Comparison of ENCODE assay signal across 8 mouse cellular contexts in genomic region chr6:113194841-113195595, GRCm38 (mm10). TPM values are rescaled to one million over a fixed set of nuclear protein-coding genes. Genes with fewer than 3 reads are reported as not detected.
DNase-seq lines count a peak whose midpoint lies in the region; ATAC-seq and TF ChIP-seq lines count a peak whose summit lies in the region.

Lhfpl4 (minus strand) TSS chr6:113195384.

- H3K36me3 ChIP-seq in ES-E14 (ENCODE audit: control insufficient read depth, insufficient read depth, low read length, poor library complexity, severe bottlenecking) = no peaks in the 10 kb centered on the region
- H3K36me3 ChIP-seq in hindbrain, embryonic 16.5 days (ENCODE audit: control insufficient read depth, insufficient read depth, low read length) = no peaks in the 10 kb centered on the region
- no peaks in the 10 kb centered on the region for H3K36me3 ChIP-seq in liver, embryonic 11.5 days (ENCODE audit: control insufficient read depth, insufficient read depth, low read length)

- H3K27me3 ChIP-seq in hindbrain, embryonic 16.5 days (replicated peaks; ENCODE audit: control insufficient read depth, insufficient read depth, low read length) = no peaks in the 10 kb centered on the region
- peaks cover 45% of the 10 kb centered on the region for H3K27me3 ChIP-seq in liver, embryonic 11.5 days (replicated peaks; ENCODE audit: control insufficient read depth, insufficient read depth, low read length)

- peaks cover 1 to 4% of the 10 kb centered on the region in 2 experiments; a peak in 2 of 4 replicates for H3K4me1 ChIP-seq in ES-E14 (ENCODE audit: control insufficient read depth in 2 of 2, insufficient read depth in 2 of 2, low read length in 2 of 2, poor library complexity in 1 of 2)
- peaks cover 33% of the 10 kb centered on the region for H3K4me1 ChIP-seq in hindbrain, embryonic 16.5 days (ENCODE audit: control insufficient read depth, insufficient read depth, low read depth, low read length)
- no peaks in the 10 kb centered on the region for H3K4me1 ChIP-seq in liver, embryonic 11.5 days (replicated peaks; ENCODE audit: control insufficient read depth, insufficient read depth, low read length)

- peak within 1 kb of the TSS; percentile 84 to 86 for H3K4me3 ChIP-seq in ES-E14 (ENCODE audit: insufficient read depth in 1 of 2, low read depth in 1 of 2, low read length in 2 of 2, poor library complexity in 1 of 2, severe bottlenecking in 1 of 2)
- H3K4me3 ChIP-seq in hindbrain, embryonic 16.5 days (ENCODE audit: low read length) = peak within 1 kb of the TSS; percentile 81
- H3K4me3 ChIP-seq in liver, embryonic 11.5 days (ENCODE audit: low read depth, low read length) = peak within 1 kb of the TSS; percentile 47

- peak within 1 kb of the TSS; percentile 94 for H3K4me2 ChIP-seq in hindbrain, embryonic 16.5 days (ENCODE audit: low read length)
- H3K4me2 ChIP-seq in liver, embryonic 11.5 days = peak within 1 kb of the TSS; percentile 67

- peak; percentile 86 for DNase-seq in heart, adult 11 months
- DNase-seq in heart, postnatal 14 days = no peak
- no peak for DNase-seq in ES-E14 (ENCODE audit: low read depth, low spot score)
- DNase-seq in embryo, embryonic 11 days = peak; percentile 70
- no peak for DNase-seq in liver, embryonic 11.5 days (ENCODE audit: low spot score)
- peak; percentile 67 for DNase-seq in right cerebral cortex, postnatal 14 days

- 2% methylated on average over 39 of the region's 66 CpGs for WGBS in hindbrain, embryonic 16.5 days
- WGBS in liver, embryonic 11.5 days = 4% methylated on average over 45 of the region's 66 CpGs

- in situ Hi-C loops in ES-E14 (cut with MboI; ENCODE audit: low sequenced_read_pairs in 2 of 2, unreplicated experiment in 2 of 2) = no loop called here

- no peak within 1 kb of the TSS for H3K27ac ChIP-seq in ES-E14 (ENCODE audit: insufficient read depth, low read depth, low read length, poor library complexity, severe bottlenecking)
- H3K27ac ChIP-seq in hindbrain, embryonic 16.5 days (ENCODE audit: low read depth, low read length) = peak within 1 kb of the TSS; percentile 82
- H3K27ac ChIP-seq in liver, embryonic 11.5 days (ENCODE audit: low read depth, low read length) = no peak within 1 kb of the TSS

- intact Hi-C loops in heart, postnatal 14 days (cut with DNase I) = no loop called here

- H3K9ac ChIP-seq in ES-E14 (ENCODE audit: insufficient read depth, low read depth, low read length, poor library complexity, severe bottlenecking) = peak within 1 kb of the TSS; percentile 81
- H3K9ac ChIP-seq in hindbrain, embryonic 16.5 days (ENCODE audit: low read depth, low read length) = peak within 1 kb of the TSS; percentile 96
- no peak within 1 kb of the TSS for H3K9ac ChIP-seq in liver, embryonic 11.5 days (ENCODE audit: low read depth, low read length)

- ATAC-seq in hindbrain, embryonic 16.5 days = peak; percentile 84
- ATAC-seq in liver, embryonic 11.5 days (replicated peaks; ENCODE audit: low FRiP score) = no peak; the same call in 1 of the 2 replicates
- ATAC-seq in megakaryocyte progenitor cell, adult 5-6 weeks (replicated peaks; ENCODE audit: poor library complexity) = no peak

- H3K9me3 ChIP-seq in ES-E14 (ENCODE audit: control insufficient read depth, insufficient read depth, low read depth, low read length) = no peaks in the 10 kb centered on the region
- H3K9me3 ChIP-seq in hindbrain, embryonic 16.5 days (ENCODE audit: control insufficient read depth, low read length) = no peaks in the 10 kb centered on the region
- no peaks in the 10 kb centered on the region for H3K9me3 ChIP-seq in liver, embryonic 11.5 days (ENCODE audit: control insufficient read depth, low read length)

TF ChIP-seq in ES-E14, 5 proteins besides CTCF, POLR2A, EP300 and RAD21:
- TF ChIP-seq ZC3H11A (IDR thresholded peaks at IDR 0.05; ENCODE audit: borderline replicate concordance, low read depth, low read length) (no peak), HCFC1 (IDR thresholded peaks at IDR 0.05; ENCODE audit: borderline replicate concordance, insufficient read depth, low read length) (no peak), ZNF384 (IDR thresholded peaks at IDR 0.05; ENCODE audit: low read depth, low read length) (no peak), MAFK (IDR thresholded peaks at IDR 0.05; ENCODE audit: insufficient read depth, low read depth, low read length) (no peak), CHD2 (IDR thresholded peaks at IDR 0.05; ENCODE audit: low read depth, low read length) (no peak)

RNA-seq across cellular contexts. Expression of gene Lhfpl4, which starts in this region (rescaled TPM):
- total RNA-seq in heart, postnatal 14 days (2021) = under 1 TPM; 0.31 to 0.32 TPM
- total RNA-seq in ES-E14 (2012; rRNA removed) = 5.2 and 5.9 TPM in 2 replicates
- polyA plus RNA-seq in hindbrain, embryonic 16.5 days (2015; fragmentation: Nextera tagmentation; extraction: Ambion mirVana) = 56.7 and 63.6 TPM in 2 replicates
- 0.81 and 1.0 TPM in 2 replicates for polyA plus RNA-seq in liver, embryonic 11.5 days (2014; fragmentation: Nextera tagmentation; extraction: Ambion mirVana)
- total RNA-seq in megakaryocyte progenitor cell, adult 5-6 weeks (2015) = 0.15 and 0.39 TPM in 2 replicates
- total RNA-seq in megakaryocyte progenitor cell, adult 5-6 weeks (2017) = not detected in 2 replicates

Comparison
In these comparisons a context has a peak if more than half of its experiments do, and no peak if none do; other contexts are left out.
1. RNA of gene Lhfpl4 (polyA plus RNA-seq): 56.7 to 63.6 TPM in hindbrain, embryonic 16.5 days; 0.81 to 1.0 TPM in liver, embryonic 11.5 days; every median in the first group is over 10 times any median in the second.
2. DNase-seq: peak in heart, adult 11 months (single experiment), embryo, embryonic 11 days (single experiment) and right cerebral cortex, postnatal 14 days (single experiment); none in heart, postnatal 14 days (0 of 2), ES-E14 (single experiment) and liver, embryonic 11.5 days (single experiment).
3. Peak in every context shown above with its lines, with median percentiles within 50 percentile points of each other: H3K4me3 ChIP-seq.